Mouse (Mus musculus) cerebral cortex, adult 2 months (tissue): Measurements from ENCODE around the gene Olfm4.

ENCODE experiments used
- WGBS: fragments of 180-500 bp; shearing (Covaris S2); methylation state at CpG from one replicate; pipeline ENCODE4 v1.1.7; 2018; 5-methylcytosine and 5-hydroxymethylcytosine counted together

Olfm4 gene

GRCm38 (mm10) chr14:80029297-80030001 lies 45.6 kb downstream of the Olfm4 start:
- 46% methylated on average over 3 of the region's 3 CpGs for WGBS

GRCm38 (mm10) chr14:80039645-80040272 lies 55.9 kb downstream of the Olfm4 start:
- 64% methylated on average over 4 of the region's 4 CpGs for WGBS

GRCm38 (mm10) chr14:80046104-80046734 lies 62.3 kb downstream of the Olfm4 start:
- WGBS, result 97% methylated on average over 6 of the region's 6 CpGs

DNA sequence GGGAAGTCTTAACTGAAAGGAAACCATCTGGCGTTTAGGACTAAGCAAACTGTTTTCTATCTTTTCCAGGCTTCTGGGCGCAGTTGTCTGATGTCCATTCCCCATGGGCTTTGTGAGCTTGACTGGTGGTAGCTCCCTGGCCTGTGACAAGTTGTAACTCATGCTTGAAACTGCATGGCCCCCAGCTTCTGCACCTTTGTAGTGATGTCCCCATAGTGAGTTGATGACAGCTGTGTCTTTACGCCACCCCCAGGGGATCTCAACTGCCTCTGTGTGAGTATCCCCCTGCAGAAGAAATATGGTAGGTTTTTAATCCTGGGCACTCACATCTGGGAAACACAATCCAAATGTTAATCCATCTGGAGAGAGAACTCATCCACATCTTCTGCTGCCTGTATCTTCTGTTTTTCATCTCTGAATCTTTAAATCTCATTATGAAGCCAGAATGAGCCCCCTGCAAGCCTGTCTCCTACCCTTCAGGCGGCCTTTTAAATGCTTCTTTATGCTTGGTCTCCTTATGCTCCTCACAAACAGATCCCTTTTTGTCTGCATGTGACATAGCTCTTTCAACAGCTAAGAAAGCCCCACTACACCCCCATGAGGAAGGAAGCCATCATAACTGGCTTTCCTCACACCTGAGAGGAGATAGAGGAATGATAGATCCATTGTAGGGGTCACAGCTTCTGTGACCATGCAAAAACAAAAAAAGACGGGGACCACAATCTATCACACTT lies 63.7 kb downstream of the Olfm4 start:
- WGBS, result 63% methylated on average over 5 of the region's 5 CpGs

GRCm38 (mm10) chr14:80055725-80056124 lies 71.8 kb downstream of the Olfm4 start:
- WGBS, result 58% methylated on average over 3 of the region's 3 CpGs

DNA sequence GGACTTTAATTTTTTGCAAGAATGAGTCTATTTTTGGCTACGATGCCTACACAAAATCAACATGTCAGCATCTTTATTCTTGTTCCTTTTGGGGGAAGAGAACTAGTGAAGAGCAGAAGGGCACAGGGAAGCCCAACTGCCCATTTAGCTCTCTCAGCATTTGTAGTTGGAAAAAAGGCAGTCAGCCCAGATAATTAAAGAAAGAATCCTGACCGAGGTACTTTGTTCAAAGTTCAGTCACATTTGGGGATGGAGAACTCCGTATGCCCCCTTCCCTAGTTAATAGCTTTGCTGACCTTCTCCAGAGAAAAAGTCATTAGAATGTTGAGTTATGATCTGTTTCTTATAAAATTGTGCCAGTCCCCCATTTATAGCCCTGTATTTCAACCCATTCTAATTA lies 77.8 kb downstream of the Olfm4 start:
- WGBS, result 85% methylated on average over 3 of the region's 3 CpGs

DNA sequence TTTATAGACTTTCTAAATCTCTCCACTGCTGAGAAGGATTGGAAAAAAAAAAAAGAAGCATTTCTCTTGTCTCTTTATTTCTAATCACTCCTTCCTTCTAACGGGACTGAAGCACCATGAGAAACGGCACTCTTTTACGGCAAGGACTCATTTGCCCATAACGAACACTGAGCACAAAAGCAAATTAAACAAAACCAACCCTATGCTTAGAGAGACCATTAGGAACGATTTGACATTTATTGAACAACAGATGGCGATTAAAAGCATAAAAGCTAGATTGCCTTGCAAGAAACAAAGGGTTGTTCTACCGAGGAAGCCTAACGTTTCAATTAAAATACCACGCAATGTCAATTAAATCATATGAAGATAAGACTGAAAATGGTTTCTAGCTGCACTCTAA lies 79.0 kb downstream of the Olfm4 start:
- WGBS, result 46% methylated on average over 9 of the region's 9 CpGs

DNA sequence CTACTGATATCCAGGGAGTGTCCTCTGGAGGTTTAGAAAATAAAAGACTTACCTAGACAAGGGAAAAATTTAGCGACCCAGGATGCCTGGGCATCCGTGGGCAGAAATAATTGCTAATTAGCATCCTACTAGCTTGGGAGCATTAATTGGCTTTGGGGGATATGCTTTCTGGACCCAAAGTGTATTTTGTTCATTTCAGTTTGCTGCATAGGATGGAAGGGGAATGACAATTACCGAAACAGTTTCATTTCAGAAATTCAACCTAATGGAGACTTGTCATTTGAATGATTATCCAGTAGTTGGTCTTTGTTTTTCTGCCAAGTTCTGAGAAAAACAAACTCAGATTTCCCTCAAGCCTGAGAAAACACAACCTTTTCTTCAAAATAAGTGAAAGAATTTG lies 86.7 kb downstream of the Olfm4 start:
- WGBS, result 49% methylated on average over 3 of the region's 3 CpGs
